In the genomic region with DNA sequence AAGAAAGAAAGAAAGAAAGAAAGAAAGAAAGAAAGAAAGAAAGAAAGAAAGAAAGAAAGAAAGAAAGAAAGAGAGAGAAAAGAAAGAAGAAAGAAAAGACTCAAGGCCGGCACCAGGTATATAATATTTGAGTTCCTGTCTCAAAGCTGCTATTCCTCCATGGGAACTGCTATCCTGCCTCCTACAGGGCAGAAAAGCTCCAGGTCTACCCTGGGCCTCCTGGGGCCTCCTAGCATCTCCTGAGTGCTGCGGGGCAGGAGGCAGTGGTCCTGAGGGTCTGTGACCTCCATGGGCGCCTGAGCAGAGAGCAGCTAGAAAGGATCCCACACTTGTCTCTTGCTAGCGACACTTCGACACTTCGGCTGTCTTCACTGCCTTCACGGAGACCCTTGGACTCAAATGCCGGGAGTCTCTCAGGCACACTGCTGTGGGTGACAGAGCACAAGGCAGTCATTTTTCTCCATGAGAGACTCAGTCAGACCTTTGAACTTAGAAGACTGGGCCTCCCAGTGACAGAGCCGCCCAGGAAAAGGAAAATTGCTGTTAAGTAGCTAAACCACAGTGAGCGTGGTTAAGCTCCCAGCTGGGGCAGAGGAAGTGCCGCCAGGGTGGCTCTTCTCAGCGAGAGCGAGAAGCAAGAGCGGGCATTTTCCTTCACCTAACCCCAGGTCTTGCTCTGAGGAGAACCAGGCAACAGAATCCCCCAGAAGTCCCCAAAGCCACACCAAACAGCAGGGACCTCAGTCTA, we compare ENCODE assay signal across 9 mouse cellular contexts. TPM values are rescaled to one million over a fixed set of nuclear protein-coding genes. Genes with fewer than 3 reads are reported as not detected.
DNase-seq lines count a peak whose midpoint lies in the region; ATAC-seq lines count a peak whose summit lies in the region.
"Had no signal": no experiment of that assay in that cellular context is flagged by ENCODE, and none has a peak within 500 bp of the region (broad histone marks: within the 10 kb centered on the region; RNA-seq: fewer than 3 reads in every experiment).

No protein-coding gene starts in this region.

- no peaks in the 10 kb centered on the region for H3K9me3 ChIP-seq in heart, embryonic 11.5 days (replicated peaks; ENCODE audit: control insufficient read depth, low read length)

- peaks cover 72% of the 10 kb centered on the region for H3K4me1 ChIP-seq in heart, embryonic 11.5 days (ENCODE audit: control insufficient read depth, insufficient read depth, low read length)

- ATAC-seq in heart, embryonic 11.5 days (replicated peaks; ENCODE audit: insufficient number of reproducible peaks, low FRiP score, low TSS enrichment), result no peak
- peak; percentile 76 for ATAC-seq in common myeloid progenitor, adult 5-6 weeks (replicated peaks; ENCODE audit: low read depth, poor library complexity, severe bottlenecking)

- H3K27me3 ChIP-seq in heart, embryonic 11.5 days (ENCODE audit: control insufficient read depth, insufficient read depth, low read length), result no peaks in the 10 kb centered on the region; the same call in none of the 2 replicates

- no peaks in the 10 kb centered on the region for H3K36me3 ChIP-seq in heart, embryonic 11.5 days (ENCODE audit: control insufficient read depth, insufficient read depth, low read length)

- intact Hi-C loops in left cerebral cortex, postnatal 36 days (cut with DNase I), result no loop called here

- H3K4me3 ChIP-seq in heart, embryonic 11.5 days (ENCODE audit: low read depth, low read length), result no peak overlapping the region
- H3K4me3 ChIP-seq: erythroblast, embryonic 14.5 days had no signal

- WGBS in heart, embryonic 11.5 days (ENCODE audit: insufficient replicate concordance), result 40% methylated on average over 14 of the region's 14 CpGs

- DNase-seq in heart, adult 9 months (ENCODE audit: low spot score in 2 of 2), result no peak
- DNase-seq in kidney, adult 9 months, result peak; percentile 75
- peak; percentile 32 to 39 for DNase-seq in spleen, adult 18-20 months
- no peak for DNase-seq in left cerebral cortex, postnatal 36 days (ENCODE audit: low spot score in 2 of 2)
- no peak for DNase-seq in embryo, embryonic 11 days
- DNase-seq in urinary bladder, postnatal 36 days (ENCODE audit: low spot score in 2 of 2), result no peak

- no peak overlapping the region for H3K4me2 ChIP-seq in heart, embryonic 11.5 days

- 0 out of 2 replicates have a peak overlapping the region, but pooled peaks have one; percentile 15 for H3K27ac ChIP-seq in heart, embryonic 11.5 days (ENCODE audit: low read depth, low read length)

- H3K9ac ChIP-seq in heart, embryonic 11.5 days (ENCODE audit: low read depth, low read length), result 0 out of 2 replicates have a peak overlapping the region, but pooled peaks have one; percentile 28

RNA-seq across cellular contexts. Expression of a gene that starts 35.7 kb away (rescaled TPM):
- polyA plus RNA-seq in heart, embryonic 11.5 days (2014; fragmentation: Nextera tagmentation; extraction: Ambion mirVana), result 0.13 TPM in 1 of 2 replicates, not detected in the other
- not detected in 2 replicates for total RNA-seq in common myeloid progenitor, adult 5-6 weeks (2017)
- 10 to 100 TPM; 38.6 to 42.5 TPM for total RNA-seq in left cerebral cortex, postnatal 36 days (2021)

RNA-seq across cellular contexts. Expression of a gene that starts 43.7 kb away (rescaled TPM):
- 13.7 and 15.7 TPM in 2 replicates for polyA plus RNA-seq in heart, embryonic 11.5 days (2014; fragmentation: Nextera tagmentation; extraction: Ambion mirVana)
- 17.2 and 19.7 TPM in 2 replicates for total RNA-seq in common myeloid progenitor, adult 5-6 weeks (2017)
- total RNA-seq in left cerebral cortex, postnatal 36 days (2021), result 10 to 100 TPM; 25.2 to 30.1 TPM

RNA-seq across cellular contexts. Expression of a gene that starts 44.1 kb away (rescaled TPM):
- 7.5 and 8.2 TPM in 2 replicates for polyA plus RNA-seq in heart, embryonic 11.5 days (2014; fragmentation: Nextera tagmentation; extraction: Ambion mirVana)
- total RNA-seq in common myeloid progenitor, adult 5-6 weeks (2017), result 2.2 and 3.7 TPM in 2 replicates
- 10 to 100 TPM; 14.2 to 15.4 TPM for total RNA-seq in left cerebral cortex, postnatal 36 days (2021)

RNA-seq across cellular contexts. Expression of a gene that starts 45.5 kb away (rescaled TPM):
- 10.0 and 12.0 TPM in 2 replicates for polyA plus RNA-seq in heart, embryonic 11.5 days (2014; fragmentation: Nextera tagmentation; extraction: Ambion mirVana)
- 21.5 and 29.1 TPM in 2 replicates for total RNA-seq in common myeloid progenitor, adult 5-6 weeks (2017)
- 10 to 100 TPM; 14.2 to 22.5 TPM for total RNA-seq in left cerebral cortex, postnatal 36 days (2021)

Comparison
In these comparisons a context has a peak if more than half of its experiments do, and no peak if none do; other contexts are left out.
1. DNase-seq: peak in kidney, adult 9 months (single experiment) and spleen, adult 18-20 months (2 of 2); none in heart, adult 9 months (0 of 2), left cerebral cortex, postnatal 36 days (0 of 2), embryo, embryonic 11 days (single experiment) and urinary bladder, postnatal 36 days (0 of 2).
2. RNA of a gene that starts 35.7 kb away (total RNA-seq): 38.6 to 42.5 TPM in left cerebral cortex, postnatal 36 days; not detected in common myeloid progenitor, adult 5-6 weeks; every median in the first group is over 10 times any median in the second.